Mouse (Mus musculus) CH12.LX (cell line): ENCODE measurements at regions not wholly inside any gene's neighbourhood (a gene's known extent, or its start where the extent isn't known, plus 50 kb on each side); places are given as distances from the start of the nearest gene placed in this dataset.

ENCODE experiments used
- CHD1 ChIP-seq: IDR thresholded peaks from 2 replicates; pipeline ENCODE4 v1.6.1; 2012; ENCODE audit warnings: low read depth, low read length, improper control_type of control experiment, inconsistent platforms
- EP300 ChIP-seq: IDR thresholded peaks from 2 replicates; pipeline ENCODE4 v1.6.1; 2011; ENCODE audit warnings: low read length, improper control_type of control experiment
- HCFC1 ChIP-seq: IDR thresholded peaks from 2 replicates; pipeline ENCODE4 v1.6.1; 2012; ENCODE audit warnings: low read depth, mild to moderate bottlenecking, inconsistent platforms, low read length, improper control_type of control experiment

DNA sequence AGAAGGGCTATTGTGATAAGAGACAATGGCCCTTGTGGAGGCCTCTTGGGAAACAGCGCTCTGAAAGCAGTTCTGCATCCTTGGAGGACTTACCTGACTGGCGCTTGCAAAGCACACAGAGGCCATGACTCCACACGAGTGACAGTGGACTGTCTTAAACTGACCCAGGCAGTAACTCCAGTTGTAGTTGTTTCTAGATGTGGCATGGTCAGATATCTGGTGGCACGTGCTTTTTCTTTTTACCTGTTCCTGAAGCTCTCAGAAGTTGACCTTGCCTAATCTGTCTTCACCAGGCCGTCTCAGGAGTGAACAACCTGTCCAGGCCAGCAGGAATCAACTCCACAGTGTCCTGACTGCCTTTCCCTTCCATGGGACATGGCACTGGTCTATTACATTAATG is 129.6 kb upstream of the Fbxo11 start:
- no peak; the same call in 1 of the 2 replicates for TF ChIP-seq EP300
- TF ChIP-seq HCFC1: no peak
- TF ChIP-seq CHD1: peak; percentile 75; the same call in 1 of the 2 replicates
